Mouse (Mus musculus) thymus, postnatal 4 days (tissue): ENCODE measurements around the gene Erbb4.

Experiments used
- DNase-seq: peaks from one replicate; pipeline ENCODE4 v3.0.0; 2021

Erbb4 gene

DNA sequence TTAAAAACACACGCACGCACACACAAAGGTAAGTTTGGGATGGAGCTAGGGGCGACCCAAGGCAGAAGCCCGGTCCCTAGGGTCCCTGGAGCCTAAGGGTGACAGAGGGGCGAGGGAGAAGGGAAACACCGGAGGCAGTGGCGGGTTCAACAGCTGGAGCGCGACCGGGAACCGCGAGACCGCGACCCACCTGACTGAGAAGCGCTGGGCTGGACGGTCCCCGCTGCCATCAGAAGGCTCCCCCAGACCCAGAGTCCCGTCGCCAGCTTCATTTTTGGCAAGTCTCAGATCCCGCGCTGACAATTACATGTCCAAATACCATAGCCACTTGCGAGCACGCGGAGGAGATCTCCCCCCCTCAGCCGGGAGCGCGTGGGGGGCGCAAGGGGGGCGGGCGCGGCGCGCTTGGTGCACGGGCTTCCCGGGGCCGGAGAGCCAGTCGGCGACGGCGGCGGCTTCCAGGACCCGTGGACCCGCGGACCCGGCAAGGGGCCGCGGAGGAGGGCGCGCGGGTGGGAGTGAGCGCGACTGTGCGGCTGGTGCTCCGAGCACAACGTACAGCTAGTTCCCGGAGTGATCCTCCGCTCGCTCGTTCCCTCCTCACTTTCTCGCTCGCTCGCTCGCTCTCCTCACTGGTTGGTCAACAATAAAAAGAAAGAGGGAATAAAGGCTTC, at the start of gene Erbb4:
Gene Erbb4 (minus strand): TSS at position 575 of the 674 bp plus-strand sequence.
- peak; percentile 23 for DNase-seq

DNA sequence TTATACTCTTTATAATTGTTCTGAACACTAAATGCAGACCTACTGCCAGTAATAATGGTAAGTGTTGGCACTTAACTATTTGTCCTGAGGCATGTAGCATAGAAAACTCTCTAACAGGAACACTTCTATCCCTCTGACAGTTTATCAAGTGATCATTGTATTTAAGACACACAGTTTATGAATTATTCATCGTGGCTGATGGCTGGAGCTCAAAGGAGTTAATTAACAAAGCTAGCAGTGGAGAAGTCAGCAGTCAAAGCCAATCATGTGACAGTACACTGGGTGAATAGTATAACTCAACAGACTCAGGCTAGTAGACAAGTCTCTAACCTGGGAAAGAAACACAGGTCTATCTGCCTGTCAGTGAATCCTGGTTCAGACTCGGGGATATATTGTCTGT, 49.5 kb upstream of the Erbb4 start:
- DNase-seq: no peak

DNA sequence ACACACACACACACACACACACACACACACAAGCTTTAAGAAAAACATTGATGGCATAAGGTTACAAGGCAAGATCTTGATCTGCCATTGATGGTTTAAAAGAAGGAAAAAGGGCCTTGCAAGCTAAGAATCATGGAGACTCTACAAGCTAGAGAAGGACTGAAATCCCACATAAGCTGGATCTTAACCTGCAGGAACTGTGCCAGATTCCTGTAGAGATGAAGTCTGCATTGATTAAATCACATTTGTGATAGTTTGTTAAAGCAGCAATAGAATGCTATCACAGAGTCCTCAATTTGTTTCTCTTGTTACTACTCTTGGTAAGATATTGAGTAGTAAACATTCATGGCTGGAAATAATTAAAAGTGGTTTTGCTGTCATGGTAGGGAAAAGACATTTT, 33.5 kb upstream of the Erbb4 start:
- DNase-seq: no peak

DNA sequence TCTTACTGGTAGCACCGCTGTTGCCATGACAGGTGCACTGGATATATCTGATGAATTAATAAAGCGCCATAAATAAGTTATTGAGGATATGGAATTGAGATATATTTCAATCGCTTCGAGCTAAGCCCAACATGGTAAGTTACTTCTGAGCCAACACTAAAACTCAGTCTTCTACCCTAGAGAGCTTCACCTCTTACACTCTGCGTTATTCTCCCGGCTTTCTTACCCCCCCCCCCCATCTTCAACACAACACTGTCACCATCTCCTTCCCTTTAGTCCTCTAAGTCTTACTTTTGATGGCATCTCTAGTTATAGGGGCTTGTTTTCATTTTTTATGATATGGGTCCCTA, 31.6 kb upstream of the Erbb4 start:
- DNase-seq: no peak

DNA sequence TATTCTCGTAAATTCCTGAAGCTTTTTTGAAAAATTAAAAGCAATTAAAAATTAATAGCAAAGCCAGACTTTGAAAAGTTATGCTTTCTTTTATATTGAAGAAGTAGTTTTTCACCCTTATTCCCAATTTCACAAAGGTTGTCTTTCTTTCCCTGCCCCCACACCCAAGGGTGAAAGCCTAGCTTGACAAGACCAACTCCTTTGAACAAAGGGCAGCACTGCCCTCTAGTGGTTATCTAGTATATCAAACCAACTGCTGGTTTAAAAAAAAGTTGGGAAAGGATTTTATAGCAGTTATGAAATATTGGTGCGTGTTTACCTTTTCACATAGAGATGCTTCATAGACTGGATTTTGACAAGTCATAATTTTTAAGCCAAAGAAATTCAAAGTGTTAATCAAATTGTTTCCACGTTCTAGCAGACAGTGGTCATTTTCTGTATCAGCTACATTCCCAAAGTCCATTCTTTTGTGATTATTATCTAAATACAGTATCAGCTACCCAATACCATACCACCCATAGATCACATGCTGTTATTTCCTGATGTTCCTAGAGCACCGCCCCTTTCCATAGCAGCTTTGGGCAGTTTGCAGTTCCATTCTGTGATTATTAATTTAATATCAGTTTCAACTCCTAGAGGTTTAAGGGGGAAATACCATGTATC, 31.1 kb upstream of the Erbb4 start:
- DNase-seq: peak; percentile 43

DNA sequence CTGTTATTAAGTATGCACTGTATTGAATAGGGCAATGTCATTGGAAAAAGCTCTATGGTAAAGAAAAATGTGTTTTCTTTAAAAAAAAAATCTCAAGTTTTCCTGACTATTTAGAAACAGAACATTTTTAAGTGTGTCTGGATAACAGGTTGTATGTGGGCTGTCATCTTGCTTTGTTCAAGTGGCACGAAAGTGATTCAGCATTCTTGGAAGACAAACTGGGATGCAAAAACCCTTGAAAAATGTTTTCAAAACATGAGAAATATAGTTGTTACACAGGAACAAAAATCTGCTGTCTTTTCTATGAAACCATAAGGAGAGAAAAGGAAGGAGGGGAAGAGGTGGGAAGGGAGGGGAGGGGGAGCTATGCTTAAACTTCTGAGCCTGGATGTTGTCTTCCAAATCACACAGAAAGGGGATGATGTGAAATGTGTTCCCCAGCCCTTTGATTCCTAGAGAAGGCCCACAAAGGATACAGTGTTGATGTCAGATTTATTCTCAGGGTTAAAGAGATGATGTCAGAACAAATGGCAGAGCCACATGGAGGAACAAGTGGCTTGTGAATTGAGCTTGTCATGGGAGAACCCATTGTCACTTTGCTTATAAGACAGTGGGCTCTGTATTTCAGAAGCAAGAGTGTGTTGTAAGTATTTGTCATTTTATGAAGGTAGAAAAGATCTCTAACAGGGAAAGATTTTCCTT, 16.4 kb upstream of the Erbb4 start:
- DNase-seq: no peak

DNA sequence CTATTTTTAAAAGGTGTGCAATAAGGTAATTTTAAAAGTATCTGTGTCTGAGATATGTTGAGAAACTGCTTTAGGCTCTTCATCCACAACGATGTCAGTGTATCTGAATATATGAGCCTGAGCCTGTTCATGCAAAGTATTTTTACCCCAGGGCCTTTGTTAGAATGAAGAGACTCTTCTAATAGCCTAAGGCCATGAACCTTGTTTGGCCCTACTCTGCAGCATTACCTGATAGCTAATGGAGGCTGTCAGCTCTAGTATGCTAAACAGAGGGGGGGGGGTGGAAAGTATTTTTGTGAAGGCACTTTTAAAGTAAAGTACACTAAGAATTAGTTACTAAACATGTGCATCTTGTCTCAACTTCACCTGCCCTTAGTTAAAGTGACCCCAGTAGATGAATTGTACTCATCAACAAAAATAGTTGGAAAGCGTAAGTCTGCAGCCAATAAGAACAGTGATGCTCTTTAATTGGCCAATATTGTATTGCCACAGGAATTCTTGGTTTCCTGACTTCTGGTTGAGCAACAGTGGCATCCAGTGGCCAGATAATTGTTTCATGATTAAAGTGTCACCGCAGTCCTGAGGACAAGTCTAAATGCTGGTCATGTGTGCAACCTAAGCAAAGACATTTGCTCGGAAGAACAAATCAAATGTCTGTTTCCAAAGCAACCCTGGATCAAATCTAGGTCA, 10.5 kb upstream of the Erbb4 start:
- DNase-seq: no peak

DNA sequence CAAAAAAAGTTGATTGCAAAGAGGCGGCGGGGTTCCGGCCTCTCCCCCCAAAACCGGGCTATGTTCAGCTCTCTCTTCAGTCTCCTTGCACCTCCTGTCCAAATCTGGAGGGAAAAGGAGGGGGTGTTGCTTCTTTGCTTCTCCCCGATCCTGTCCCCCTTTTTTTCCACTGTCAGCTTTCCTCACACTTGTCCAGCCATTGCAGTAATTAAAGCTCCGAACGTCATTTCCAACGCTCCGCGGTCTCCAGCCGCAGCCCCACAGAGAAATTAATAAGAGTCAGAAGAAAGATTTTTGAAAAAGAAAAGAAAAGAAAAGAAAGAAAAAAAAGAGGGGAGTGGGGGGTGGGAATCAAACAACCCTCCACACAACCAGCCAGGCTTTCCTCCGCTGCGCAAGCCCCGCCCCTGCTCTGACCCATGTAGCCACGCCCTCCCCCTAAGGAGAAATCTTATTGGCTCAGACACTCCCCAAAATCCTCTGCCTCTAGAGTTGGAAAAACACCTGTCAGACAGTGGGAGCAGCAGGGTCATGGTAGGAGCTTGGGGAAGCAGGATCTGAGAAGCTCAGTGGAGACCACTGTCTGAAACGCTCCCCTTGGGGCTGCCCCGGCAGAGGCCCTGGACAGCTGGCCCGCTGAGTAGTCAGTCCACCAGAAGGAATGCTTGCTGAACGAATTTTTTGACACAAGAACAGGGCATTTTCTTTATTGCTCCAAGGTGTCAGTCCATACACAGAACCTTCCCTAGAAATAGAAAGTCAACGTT, 483 bp upstream of the Erbb4 start:
- DNase-seq: peak; percentile 12

DNA sequence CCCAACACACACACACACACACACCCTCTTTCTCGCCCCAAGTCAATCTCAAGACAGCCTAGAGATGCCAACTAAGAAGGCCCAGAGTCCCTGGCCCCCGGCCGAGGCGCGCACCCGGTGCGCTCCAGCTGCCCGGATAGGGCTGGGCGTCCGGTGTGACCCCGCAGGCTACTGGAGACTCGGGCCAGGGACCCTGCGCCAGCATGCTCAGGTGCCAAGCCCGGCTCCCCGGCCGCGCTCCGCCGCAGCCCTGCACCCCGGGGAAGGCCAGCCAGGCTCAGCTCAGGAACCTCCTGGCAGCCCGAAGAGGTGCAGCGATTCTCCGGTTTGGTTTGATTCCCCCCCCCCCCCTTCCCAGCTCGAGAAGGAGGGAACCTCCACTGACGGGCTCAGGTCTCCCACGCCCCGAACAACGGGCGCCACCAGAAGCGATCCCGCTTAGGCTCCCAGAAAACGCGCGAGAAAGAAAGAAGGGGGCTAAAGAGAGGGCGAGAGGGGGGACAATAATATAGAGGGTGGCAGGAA, 860 bp downstream of the Erbb4 start:
- DNase-seq: no peak

DNA sequence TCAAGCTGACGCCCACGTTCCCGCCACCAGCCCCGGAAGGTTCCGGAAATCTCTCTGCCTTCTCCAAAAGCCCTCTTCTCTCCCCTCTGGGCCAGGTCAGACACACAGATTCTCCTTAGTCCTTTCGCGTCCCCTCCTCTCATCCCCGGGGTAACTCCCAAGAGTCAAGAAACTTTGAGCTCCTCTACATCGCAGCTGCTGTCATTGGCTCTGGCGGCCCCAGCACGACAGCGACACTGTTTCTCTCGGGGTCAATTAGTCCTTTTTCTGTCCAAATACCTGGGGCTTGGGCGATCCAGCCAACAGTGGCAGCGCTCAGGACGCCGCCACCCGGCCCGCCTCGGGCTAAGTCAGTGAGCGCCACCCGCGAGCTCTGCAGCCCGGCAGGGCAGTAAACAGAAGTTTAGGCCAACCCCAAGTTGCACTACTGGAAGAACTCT, 1.5 kb downstream of the Erbb4 start:
- peak; percentile 7 for DNase-seq

DNA sequence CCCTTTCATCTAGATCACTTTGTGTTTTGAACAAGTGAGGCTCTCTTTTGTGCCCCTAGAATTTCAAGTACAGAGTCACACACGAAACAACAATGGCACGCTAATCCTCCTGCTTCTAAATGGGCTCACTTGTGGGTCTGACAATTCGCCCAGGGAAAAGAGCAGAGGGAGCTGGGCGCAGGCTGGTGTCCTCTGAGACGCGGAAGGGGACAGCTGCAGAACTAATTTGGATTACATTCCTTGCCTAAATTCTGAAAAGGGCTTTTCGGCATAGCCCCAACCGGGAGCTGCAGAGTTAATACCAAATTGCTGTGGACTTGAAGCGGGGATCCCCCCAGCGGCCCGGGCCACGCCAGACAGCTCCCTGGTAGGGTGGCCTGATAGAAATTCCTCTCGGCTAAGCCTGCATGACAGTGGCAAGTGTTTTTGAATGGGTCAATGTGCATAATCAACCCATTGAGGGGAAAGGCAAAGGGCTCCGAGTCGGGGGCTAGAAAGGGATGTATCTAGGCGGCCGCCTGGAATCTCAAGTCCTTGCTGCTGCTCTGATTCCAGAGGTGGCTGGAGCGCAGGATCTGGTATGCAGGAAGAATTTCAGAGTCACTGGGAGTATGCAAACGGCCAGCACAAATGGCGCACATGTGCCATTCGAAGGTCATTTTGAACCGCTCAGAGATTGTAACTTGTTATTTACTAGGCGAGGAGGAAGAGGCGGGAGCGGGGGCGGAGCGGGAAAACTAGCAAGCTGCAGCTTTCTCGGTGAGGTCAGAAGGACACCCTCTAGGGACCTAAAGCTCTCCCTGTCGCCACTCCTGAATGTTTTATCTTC, 2.2 kb downstream of the Erbb4 start:
- DNase-seq: no peak

DNA sequence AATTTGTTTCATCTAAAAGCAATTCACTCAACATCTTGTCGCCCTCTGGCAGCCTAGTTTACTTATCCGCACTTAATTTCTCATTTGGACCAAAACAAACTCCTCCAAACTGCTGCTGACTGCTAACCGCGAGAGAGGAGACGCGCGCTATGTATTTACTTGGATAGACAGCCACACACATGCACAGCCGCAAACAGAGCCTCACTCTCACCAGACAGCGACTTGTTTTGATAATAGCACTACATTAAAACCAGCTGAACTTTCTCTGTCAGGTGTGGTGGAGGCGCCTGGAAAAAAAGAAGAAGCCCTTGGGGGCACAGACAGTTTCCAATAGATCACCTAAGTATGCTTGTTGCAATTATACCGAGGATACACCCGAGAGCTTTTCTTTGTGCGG, 2.8 kb downstream of the Erbb4 start:
- no peak for DNase-seq

DNA sequence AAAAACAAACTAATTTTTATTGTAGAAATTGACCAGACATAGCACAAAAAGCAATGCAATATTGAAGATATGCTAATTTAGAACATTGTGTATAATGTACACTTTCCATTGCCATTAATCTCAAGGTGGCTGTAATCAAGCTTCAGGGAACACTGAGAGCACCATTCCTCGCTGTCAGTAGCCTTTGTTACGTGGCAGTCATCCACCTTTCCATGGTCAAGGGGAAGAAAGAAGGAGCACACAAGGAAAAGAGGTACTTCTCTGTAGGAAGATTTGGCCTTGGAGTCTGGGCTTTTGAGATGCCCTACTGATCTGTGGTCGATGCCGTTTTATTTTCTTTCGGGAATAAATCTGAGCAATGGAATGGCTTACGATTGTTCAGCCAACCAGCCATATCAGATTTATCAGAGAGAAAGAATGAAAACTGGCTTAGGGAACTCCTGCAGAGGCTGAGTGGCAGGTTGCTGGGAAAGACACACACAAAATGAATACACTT, 4.6 kb downstream of the Erbb4 start:
- DNase-seq: no peak

DNA sequence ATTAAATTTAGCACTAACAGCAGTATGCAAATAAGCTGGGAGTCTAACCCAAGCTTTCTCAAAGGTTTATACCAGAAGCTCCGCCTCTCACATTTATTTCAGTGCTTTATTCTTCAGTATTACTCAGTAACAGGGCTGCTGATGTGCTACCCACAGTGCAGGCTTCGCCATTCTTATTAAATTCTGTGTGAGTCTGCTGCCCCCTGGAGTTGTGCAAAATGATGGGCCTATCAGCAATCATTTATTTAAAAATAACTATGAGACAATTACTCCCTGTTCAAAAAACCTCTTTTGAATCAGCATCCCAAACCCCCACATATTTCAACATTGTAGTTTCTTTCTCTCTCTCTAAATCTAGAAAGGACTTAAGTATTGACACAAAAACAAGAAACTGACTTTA, 6.2 kb downstream of the Erbb4 start:
- DNase-seq: no peak

DNA sequence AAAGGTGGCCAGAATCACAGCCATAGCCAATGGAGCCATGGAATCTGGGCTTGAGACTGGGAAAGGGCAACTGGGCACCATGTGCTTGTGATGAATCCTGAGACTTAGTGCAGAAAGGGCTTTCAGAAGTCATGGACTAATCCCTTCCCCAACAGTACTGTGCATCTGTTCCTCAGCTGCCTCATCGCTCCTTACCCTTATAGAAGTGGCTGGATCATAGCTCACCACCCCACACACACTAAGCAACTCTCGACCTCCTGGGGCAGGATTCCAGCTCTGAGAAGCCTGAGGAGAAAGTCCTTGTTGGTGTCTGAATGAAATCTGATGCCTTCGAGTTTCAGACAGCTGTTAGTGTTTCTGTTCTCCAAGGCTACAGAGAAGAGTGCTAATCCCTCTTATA, 14.8 kb downstream of the Erbb4 start:
- no peak for DNase-seq

DNA sequence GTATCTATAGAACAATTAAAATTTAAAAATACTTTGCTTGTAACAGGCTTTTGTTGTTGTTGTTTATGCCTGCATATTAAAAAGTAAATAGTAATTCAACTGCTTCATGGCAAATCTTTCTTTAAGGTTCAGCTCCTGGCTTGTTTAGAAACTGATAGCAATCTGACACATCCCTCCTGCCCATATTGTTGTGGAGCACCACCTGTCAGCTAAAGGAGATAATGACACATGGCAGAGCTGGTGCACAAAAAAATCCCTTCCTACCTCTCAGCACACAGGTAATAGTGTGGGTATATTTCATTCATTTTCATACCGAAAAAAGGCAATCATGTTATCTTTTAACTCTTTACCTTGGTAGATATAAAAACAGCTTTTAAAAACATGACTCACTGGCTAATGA, 18.5 kb downstream of the Erbb4 start:
- DNase-seq: no peak

DNA sequence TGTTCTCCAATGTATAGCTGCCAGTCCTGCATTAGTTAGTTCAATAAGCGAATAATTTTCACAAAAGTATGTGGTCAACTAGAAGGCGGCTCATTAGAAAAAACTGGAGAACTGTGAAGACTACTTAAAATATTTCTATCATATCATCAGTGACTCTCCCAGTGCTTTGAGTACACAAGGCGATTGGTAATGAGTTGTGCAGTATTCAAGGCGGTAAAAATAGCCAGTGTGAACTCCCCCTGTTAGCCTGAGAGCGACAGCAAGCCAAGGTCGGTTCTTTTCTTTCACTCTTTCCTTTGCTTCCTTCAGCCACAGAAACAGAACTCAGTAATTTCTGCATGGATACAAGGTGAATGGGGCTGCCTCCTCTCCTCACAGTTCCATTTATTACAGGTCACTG, 22.1 kb downstream of the Erbb4 start:
- no peak for DNase-seq

DNA sequence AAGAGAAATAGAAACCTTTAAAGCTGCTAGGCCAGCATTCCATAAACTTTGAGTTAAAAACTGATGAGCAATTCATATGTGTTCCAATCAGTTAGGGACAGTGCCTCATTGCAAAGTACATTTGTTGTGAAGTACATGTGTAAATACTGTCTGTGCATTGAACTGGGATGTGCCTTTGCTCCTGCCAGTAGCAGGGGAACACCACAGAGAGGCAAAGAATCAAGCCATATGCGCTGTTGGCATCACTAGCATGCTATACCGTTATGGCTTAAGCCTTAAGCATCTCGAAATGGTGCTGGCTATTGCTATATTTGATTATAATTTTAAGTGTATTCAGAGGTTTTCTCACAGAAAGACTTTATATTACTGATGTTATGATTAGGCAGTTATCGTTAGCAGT, 58.9 kb downstream of the Erbb4 start:
- DNase-seq: no peak

DNA sequence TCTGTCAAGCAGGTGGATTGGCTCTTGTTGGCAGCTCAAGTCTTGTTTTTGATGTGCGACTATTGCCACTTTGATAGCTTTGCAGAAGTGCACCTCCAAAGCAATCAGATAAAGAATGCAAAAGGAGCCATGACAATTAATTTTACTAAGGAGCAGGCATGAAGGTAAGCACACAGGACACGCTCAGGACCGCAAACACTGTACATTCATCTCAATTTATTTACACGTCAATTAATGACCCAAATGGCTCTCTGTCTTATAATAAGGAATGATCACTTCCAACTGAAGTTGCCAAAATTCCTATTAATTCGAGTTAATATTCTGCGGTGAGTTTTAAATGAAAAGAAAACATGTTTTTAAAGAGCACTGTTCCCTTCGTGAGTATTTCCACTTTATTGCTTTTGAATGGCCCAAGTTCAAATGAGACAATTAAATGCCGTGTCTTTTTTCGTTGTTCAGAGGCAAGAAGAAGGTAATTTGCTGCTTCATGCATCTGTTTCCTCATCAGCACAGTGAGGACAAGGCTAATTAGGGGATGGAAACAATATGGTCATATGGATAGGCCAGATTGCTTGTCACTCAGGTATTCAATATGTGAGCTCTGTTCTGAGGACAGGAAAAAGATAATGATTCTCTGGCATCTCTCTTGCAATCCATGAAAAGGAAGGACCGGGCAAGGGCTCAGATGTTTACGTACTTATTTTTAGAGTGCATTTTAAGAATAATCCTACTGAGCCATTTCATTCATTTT, 61.5 kb downstream of the Erbb4 start:
- no peak for DNase-seq

DNA sequence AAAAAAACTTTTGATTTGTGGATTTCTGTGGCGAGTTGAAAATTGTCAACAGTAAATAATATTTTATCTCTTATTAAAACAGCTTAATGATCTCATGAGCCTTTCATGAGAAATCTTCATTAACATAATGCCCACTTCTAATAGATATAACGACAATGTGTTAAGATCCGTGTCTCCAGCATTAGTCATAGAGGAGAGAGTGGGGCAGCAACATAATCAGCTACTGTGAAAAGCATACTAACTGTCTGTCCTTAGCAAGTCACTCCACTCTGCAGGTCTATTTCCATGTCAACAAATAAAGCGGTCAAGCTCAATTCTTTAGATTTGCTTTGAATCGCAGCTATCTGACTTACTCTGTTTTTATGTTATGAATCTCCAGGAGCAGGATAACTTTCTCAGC, 80.0 kb downstream of the Erbb4 start:
- no peak for DNase-seq

DNA sequence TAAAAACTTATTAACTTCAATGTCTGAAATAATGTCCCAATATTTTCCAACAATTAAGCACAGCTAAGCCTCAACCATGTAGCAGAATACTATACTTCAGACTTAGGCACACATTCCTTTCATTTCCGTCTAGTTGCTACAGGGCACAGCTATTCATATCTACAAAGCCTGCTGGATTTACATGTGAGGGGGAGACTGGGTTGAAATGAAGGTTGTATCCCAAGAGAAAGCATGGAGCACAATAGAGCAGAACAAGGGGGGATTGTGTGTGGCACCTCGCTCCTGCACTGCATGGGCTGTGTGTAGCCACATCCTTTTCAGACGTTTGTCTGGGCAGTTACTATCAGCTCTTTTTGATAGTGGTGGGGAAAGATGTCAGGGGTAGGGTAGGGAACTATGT, 83.0 kb downstream of the Erbb4 start:
- DNase-seq: no peak
